Mouse (Mus musculus): ENCODE measurements around the gene Tle3.

- TF ChIP-seq POLR2A (IDR thresholded peaks at IDR 0.05; ENCODE audit: borderline replicate concordance, extremely low read depth, insufficient read depth, insufficient read length, poor library complexity, severe bottlenecking) (no peak), CTCF (IDR thresholded peaks at IDR 0.05; ENCODE audit: borderline replicate concordance, extremely low read depth, insufficient read depth, insufficient read length) (no peak)
These were observed 25.0 kb downstream of the Tle3 start for GRCm38 (mm10) chr9:61397130-61397529.

Data from brain, embryonic 14.5 days (tissue).